Mouse (Mus musculus) layer of hippocampus, adult 2 months (tissue): ENCODE results near the gene Mdga1. TPM values are rescaled to one million over a fixed set of nuclear protein-coding genes. Genes with fewer than 3 reads are reported as not detected.

Experiments
- DNase-seq, 2 experiments: peaks; one replicate each; pipeline ENCODE4 v3.0.0; 2022; ENCODE audit warnings: low spot score in 2 of 2
- H3K27ac ChIP-seq: fragments of 200-600 bp; 2 replicates; pipeline ENCODE4 v1.8.1; 2022
- H3K4me3 ChIP-seq: fragments of 200-600 bp; 2 replicates; pipeline ENCODE4 v1.8.1; 2022; ENCODE audit warnings: mild to moderate bottlenecking
- CTCF ChIP-seq: fragments of 200-600 bp; conservative IDR thresholded peaks from 2 replicates; pipeline ENCODE4 v1.8.1; 2022; ENCODE audit warnings: antibody characterized with exemption, mild to moderate bottlenecking, moderate library complexity
- long read RNA-seq, 2 experiments: library from polyadenylated mRNA; stranded (forward); transcript quantifications; one replicate each; pipeline ENCODE4 v2.0.0; 2021; ENCODE audit warnings: borderline mapping rate in 2 of 2
- total RNA-seq, 2 experiments: library from RNA; stranded (reverse); gene quantifications; 2 replicates each; pipeline ENCODE4 v1.2.3; 2021

Gene Mdga1
- total RNA-seq = 10 to 100 TPM; 70.1 to 73.8 TPM
- long read RNA-seq, experiment 1, full-length matches to known transcripts = 5 of 39 reads
- long read RNA-seq, experiment 1, partial matches to known transcripts = 18 of 39 reads
- long read RNA-seq, experiment 1, other reads (novel, unspliced or antisense) = 16 of 39 reads
- long read RNA-seq, experiment 2, full-length matches to known transcripts = 10 of 40 reads
- long read RNA-seq, experiment 2, partial matches to known transcripts = 7 of 40 reads
- long read RNA-seq, experiment 2, other reads (novel, unspliced or antisense) = 23 of 40 reads

- DNase-seq = no peak
- H3K27ac ChIP-seq = no peak within 1 kb of the TSS
- no peak within 1 kb of the TSS for H3K4me3 ChIP-seq
- TF ChIP-seq CTCF = no peak
Observed at GRCm38 (mm10) chr17:29970037-29970555, at the start of gene Mdga1. Mdga1 (minus strand) TSS chr17:29970087.

- H3K27ac ChIP-seq = no peak overlapping the region
- TF ChIP-seq CTCF = no peak
- H3K4me3 ChIP-seq = no peak overlapping the region
- DNase-seq = no peak
Observed at GRCm38 (mm10) chr17:30018927-30019610, 49.2 kb upstream of the Mdga1 start.

- TF ChIP-seq CTCF = peak; percentile 56
- DNase-seq = no peak
- Histone ChIP-seq H3K27ac (no peak overlapping the region), H3K4me3 (no peak overlapping the region)
Observed at GRCm38 (mm10) chr17:30014660-30015059, 44.8 kb upstream of the Mdga1 start.

DNA sequence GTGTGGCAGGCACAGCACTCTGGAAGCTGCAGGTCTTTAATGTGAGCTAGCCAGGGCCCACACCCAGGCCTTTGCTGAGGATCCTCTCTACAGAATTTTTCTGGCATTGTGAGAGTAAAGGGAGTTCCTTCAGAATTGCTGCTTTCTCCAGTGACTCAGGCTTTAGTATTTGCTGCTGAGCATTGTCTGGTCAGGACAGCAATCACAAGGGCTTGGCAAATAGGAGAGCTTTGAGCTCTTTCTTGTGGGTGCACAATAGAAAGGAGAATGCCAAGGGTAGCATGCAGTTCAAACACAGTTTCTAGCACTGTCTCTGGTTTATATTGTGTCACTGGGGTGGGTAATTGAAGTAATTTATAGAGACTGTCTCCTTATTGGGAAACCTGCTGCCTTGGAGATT lies 38.5 kb upstream of the Mdga1 start:
- no peak for TF ChIP-seq CTCF
- H3K27ac ChIP-seq = peak overlapping the region; percentile 61; the same call in 1 of the 2 replicates
- H3K4me3 ChIP-seq = no peak overlapping the region
- no peak for DNase-seq

DNA sequence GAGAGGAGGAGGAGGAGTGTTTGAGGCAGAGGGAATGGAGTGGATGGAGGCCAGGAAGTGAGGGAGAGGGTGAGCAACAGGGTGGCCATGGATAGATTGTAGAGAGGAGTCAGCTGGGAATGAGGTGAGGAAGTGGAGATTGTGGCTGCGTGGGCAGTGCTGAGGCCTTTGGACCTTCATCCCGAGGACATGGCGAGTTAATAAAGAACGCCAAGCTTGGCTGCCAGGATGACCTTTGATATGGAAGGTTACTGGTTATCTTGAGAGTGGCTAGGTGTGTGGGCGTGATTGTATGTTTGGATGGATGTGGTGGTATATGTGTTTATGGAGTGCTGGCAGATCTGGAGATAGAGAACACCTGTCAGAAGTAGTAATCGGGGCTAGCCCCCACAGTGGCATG lies 38.0 kb upstream of the Mdga1 start:
- no peak for TF ChIP-seq CTCF
- DNase-seq = no peak
- peak overlapping the region; percentile 61; the same call in 1 of the 2 replicates for H3K27ac ChIP-seq
- no peak overlapping the region for H3K4me3 ChIP-seq

DNA sequence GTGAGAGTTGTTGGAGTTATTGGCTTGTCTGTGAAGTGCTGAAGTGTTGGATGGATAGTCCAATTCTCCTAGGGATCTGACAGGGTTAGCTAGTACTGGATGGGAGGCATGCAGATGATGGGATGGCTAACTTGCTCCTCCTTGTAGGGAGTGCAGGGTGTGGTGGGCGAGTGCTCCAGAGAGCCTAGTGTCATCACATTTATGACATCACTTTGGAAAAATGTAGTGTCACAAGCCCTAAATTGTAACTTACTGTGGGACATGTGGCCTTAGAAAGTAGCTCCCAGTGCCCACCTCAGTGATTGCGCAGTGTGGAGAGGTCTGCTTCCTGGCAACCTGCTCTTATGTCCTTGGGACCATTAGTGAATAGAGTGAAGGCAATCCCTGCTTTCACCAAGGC lies 37.0 kb upstream of the Mdga1 start:
- H3K4me3 ChIP-seq = peak overlapping the region; percentile 15; the same call in 1 of the 2 replicates
- no peak for TF ChIP-seq CTCF
- no peak overlapping the region; the same call in 1 of the 2 replicates for H3K27ac ChIP-seq
- DNase-seq = no peak

- H3K4me3 ChIP-seq = peak overlapping the region; percentile 92
- H3K27ac ChIP-seq = peak overlapping the region; percentile 98
- TF ChIP-seq CTCF = no peak
- DNase-seq = no peak
Observed at GRCm38 (mm10) chr17:30005451-30005941, 35.6 kb upstream of the Mdga1 start.

DNA sequence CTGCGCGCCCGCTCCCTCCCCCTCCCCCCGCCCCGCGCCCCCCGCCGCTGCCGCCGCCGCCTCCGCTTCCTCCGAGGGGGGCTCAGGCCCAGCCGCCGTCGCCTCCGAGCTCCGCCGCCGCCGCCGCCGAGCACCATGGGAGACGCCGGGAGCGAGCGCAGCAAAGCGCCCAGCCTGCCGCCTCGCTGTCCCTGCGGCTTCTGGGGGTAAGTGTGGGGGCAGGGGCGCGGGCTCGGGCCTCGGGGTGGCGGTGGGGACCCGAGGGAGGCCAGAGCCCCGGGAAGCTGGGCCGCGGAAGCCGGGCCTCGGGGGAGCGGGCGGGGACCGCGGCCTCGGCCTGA lies 35.2 kb upstream of the Mdga1 start:
- Histone ChIP-seq H3K27ac (peak overlapping the region; percentile 98), H3K4me3 (peak overlapping the region; percentile 92)
- no peak for DNase-seq
- no peak for TF ChIP-seq CTCF

DNA sequence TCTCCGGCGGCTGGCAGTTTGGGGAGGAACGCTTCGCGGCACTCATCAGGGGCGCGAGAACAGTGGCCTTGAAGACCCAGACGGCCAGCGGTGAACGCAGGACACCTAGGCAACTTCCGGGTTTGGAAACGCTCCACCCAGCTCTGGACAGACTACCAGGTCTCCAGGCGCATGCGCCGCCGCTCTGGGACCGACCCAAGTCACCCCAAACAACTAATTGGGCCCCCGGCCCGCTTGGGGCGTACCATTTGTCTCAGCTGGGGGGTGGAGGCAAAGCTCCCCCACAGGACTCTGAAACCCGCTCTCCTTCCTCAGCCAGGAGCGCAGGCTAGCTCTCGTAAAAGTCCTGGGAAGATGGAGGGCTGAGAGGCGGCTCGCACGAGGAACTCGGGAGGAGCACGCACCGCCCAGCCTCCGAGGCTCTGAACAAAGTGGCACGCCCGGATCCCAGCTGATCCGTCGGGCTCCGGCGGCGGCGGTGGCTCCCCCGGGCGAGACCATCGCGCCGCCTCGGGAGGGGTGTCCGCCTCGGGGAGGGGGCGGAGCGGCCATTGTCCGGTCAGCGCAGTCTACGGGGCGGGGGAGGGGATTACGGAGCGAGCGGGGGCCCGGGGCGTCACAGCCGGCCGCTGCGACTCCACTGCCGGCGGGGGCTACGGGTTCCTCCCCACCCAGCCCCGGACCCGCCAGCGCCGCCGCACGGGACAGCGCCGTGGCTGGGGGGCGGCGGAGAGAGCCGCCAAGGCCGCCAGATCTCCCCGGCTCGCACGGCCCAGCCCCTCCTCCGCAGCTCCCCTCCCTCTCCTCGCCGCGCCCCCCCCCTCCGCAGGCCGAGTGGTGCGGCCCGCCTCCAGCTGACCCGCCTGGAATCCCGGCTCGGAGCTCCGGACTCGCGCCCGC lies 34.6 kb upstream of the Mdga1 start, which contains the start of gene Zfand3:
Gene Zfand3 (plus strand): TSS at position 531 of the 900 bp plus-strand sequence.
- peak within 1 kb of the TSS; percentile 92 for H3K4me3 ChIP-seq
- DNase-seq = peak; percentile 89 to 90
- no peak for TF ChIP-seq CTCF
- peak within 1 kb of the TSS; percentile 98 for H3K27ac ChIP-seq

GRCm38 (mm10) chr17:29998566-29999295 lies 28.8 kb upstream of the Mdga1 start:
- no peak overlapping the region for H3K27ac ChIP-seq
- no peak for TF ChIP-seq CTCF
- no peak for DNase-seq
- no peak overlapping the region for H3K4me3 ChIP-seq

GRCm38 (mm10) chr17:29997726-29998125 lies 27.8 kb upstream of the Mdga1 start:
- H3K4me3 ChIP-seq = no peak overlapping the region
- no peak overlapping the region for H3K27ac ChIP-seq
- TF ChIP-seq CTCF = no peak
- DNase-seq = no peak

- H3K27ac ChIP-seq = no peak overlapping the region
- DNase-seq = no peak
- H3K4me3 ChIP-seq = no peak overlapping the region
- no peak for TF ChIP-seq CTCF
Observed at GRCm38 (mm10) chr17:29995986-29996385, 26.1 kb upstream of the Mdga1 start.
